Mouse (Mus musculus): ENCODE results near the gene Mrap2. TPM values are rescaled to one million over a fixed set of nuclear protein-coding genes. Genes with fewer than 3 reads are reported as not detected.

Mrap2 gene
- total RNA-seq (2023) = under 1 TPM in 1 of 2 experiments, not detected in 1; 0.18 TPM

DNA sequence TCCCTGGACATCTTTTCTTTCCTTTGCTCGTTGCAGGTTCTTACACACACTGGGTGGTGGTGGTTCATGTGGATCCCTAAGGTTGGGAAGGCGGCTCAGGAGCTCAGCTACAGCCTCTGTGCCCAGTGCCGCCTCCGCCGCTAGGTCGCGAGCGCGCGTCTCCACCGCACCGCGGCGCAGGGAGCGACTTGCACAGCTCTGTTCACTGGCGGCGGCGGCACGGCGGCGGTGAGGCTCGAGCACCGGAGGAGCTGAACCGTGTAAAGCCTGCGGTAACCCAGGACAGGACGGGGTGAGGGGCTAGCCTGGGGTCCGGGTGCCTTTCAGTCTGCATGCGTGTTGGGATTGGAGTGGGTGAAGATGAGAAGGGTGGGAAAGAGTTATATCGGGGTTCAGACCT is at the start of gene Mrap2:
Gene Mrap2 (plus strand): TSS at position 201 of the 400 bp plus-strand sequence.

Other genes starting within 250 kb of the Mrap2 start
- not detected for gene Ripply2, start 128.8 kb upstream of the Mrap2 start, total RNA-seq (2023)
- 100 to 1,000 TPM; 126 to 137 TPM for gene Cyb5r4, start 122.3 kb upstream of the Mrap2 start, total RNA-seq (2023)
- gene Cep162, start 111.2 kb downstream of the Mrap2 start, total RNA-seq (2023) = 1 to 10 TPM; 3.2 to 5.3 TPM